Mouse (Mus musculus) heart, adult 8-10 months (tissue): ENCODE measurements around the gene Rbfox1. TPM values are rescaled to one million over a fixed set of nuclear protein-coding genes. Genes with fewer than 3 reads are reported as not detected.

Experiments used
- DNase-seq: peaks from one replicate; pipeline ENCODE4 v3.0.0; 2022; ENCODE audit warnings: low spot score
- total RNA-seq, 4 experiments: library from RNA; stranded (reverse); gene quantifications; 2 replicates each; pipeline ENCODE4 v1.2.4; 2022

Rbfox1 gene
- total RNA-seq: 10 to 100 TPM; 56.3 to 71.2 (median 62.0) TPM

- DNase-seq: no peak
Observed at GRCm38 (mm10) chr16:5884746-5885689, at the start of gene Rbfox1. Gene Rbfox1, plus strand, starts transcription at chr16:5885355.

- no peak for DNase-seq
Observed at GRCm38 (mm10) chr16:5836744-5837143, 48.4 kb upstream of the Rbfox1 start.

DNA sequence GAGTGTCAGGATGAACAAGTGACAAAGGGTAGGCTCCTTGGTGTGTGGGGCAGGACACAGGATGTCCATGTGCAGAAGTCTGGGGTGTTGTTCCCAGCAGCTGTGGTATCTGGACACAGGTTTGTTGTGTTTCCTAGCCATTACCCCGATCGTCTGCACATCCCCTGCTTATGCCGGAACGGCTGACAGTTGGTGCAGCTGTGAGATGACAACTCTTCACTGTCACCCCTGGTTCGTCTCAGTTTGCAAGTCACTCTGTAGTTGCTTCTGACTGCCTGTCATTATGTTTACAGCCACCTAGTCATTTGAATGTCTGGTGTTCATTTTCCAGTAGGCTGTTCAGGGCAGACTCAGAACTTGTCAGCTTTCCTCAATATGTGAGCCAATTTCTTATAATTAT, 44.0 kb upstream of the Rbfox1 start:
- no peak for DNase-seq

DNA sequence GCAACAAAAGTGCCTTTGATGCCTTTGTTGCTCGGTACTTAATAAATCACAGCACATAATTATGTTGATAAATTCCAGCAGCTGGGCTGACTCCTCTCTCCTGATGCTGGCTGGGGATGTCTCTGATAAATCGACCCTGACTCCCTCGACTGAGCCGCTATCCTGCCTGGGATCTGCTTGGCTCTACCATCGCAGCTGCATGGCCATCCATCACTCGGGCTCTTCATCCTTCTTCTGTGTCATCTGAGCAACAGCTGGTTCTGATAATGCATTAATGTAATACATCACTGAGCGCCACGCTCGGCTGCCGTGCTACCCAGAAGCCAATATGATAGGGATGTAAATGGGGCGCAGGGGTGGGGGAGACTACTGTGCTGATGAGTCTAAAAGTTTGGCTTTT, 39.5 kb upstream of the Rbfox1 start:
- no peak for DNase-seq

DNA sequence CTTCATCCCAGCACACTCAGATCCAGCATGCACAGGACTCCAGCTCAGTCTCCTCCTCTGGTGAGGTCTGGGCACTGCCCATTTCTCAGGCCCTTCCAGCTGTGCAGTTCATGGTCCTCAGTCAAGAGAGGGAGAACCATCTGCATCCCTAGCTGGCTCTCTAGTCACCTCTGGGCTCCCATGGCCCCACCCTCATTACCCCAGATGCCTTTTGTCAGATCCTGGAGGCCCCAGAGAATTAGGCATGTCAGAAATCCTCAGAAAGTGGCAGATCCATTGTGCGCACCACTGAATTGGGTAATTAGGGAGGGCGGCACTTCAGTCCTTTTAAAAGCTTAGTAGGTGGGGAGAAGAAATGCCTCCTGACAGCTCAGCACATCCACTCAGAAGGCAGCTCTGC, 32.1 kb upstream of the Rbfox1 start:
- no peak for DNase-seq

DNA sequence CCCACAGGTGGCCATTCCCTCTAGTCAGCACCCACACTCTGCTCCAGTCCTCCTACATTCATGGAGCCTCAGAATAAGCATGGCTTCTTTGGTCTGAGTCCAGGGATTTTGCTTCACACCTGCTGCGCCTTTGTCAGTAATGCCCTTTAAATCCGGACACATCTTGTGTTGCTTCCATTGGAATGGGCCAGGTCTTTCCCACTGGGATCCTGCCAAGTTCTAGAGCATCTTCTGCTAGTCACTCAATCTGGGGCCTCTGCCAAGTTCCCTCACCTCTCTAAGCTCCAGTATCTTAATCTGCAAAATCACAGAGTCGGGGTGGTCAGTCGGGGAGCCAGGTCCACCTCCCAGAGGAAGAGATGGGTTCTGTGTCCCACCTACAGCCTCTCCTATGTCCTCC, 20.8 kb upstream of the Rbfox1 start:
- no peak for DNase-seq

DNA sequence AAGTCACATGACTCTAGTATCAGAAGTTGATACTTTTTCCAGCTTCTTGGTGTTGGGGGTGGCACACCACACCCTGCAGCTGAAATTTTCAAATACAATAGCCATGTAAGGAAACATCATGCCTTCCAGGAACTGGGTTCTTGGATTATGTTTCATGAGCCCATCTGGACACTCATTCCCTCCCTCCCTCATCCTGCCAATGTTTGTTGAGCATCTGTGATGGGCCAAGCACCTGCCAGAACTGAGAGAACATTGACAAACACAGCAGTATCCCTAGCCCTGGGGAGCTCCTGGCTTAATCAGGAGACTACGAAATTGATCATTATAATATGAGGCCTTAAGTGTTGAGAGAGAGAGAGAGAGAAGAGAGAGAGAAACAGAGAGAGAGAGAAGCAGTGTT, 18.2 kb upstream of the Rbfox1 start:
- DNase-seq: no peak

DNA sequence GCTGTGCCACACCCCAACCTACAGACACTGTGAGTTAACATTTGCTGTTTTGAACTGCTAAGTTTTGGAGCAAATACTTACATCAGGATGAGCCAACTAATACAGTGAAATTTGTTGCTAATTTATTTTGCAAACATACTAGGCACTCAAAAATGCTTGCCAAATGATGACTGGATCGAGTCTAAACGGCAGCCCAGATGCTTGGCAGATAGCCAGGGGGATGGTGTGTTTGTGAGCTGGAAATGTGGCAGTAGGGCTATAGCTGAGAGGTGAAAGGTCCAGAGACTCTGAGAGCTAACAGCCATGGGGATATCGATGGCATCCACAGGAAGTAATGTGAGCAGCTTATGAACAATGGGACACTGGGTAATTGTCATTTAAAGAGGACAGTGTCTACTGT, 14.8 kb upstream of the Rbfox1 start:
- no peak for DNase-seq

- DNase-seq: peak; percentile 22
Observed at GRCm38 (mm10) chr16:5881820-5882219, 3.3 kb upstream of the Rbfox1 start.

GRCm38 (mm10) chr16:5885690-5886050, 515 bp downstream of the Rbfox1 start:
- DNase-seq: no peak

GRCm38 (mm10) chr16:5895564-5895963, 10.4 kb downstream of the Rbfox1 start:
- DNase-seq: no peak

- no peak for DNase-seq
Observed at GRCm38 (mm10) chr16:5898330-5898729, 13.2 kb downstream of the Rbfox1 start.

DNA sequence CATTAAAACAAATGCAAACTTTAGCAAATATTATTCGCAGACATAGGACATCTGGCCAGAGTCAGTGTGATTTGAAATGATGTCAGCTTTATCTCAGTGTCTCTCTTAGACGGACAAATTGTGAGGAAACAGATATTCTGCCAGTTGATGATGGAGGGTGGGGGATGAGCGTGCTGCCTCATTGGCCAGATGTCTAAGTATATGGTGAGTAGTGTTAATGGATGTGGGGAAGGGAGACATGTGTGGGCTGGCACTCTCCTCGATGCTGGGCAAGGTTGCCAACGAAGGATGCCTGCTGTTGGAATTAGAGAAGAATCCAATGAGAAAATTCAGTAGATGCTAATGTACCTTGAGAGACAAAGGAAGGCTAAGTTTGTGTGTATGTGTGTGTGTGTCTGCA, 25.6 kb downstream of the Rbfox1 start:
- no peak for DNase-seq

DNA sequence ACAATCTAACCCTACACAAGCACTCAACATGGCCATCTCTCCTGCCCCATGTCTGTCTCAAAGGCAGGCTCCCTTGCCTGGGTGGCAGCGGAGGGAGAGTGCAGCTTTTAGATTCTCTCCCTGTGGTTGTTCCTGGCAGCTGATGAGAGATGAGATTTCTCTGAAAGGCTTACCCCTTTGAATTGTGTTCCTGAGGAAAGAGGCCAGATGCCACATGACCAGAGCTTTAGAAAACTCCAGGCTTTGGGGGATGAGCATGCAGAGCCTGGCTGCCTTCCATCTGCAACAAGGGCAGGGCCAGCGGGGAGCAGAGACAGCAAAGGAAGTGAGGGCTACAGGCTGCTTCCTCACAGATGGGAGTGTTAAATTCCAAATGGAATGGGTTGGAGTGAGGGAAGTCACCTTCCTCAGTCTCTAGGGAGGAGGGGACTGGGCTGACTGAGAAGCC, 26.7 kb downstream of the Rbfox1 start:
- peak; percentile 2 for DNase-seq

GRCm38 (mm10) chr16:5917937-5918336, 32.8 kb downstream of the Rbfox1 start:
- DNase-seq: no peak

GRCm38 (mm10) chr16:5926986-5927385, 41.8 kb downstream of the Rbfox1 start:
- DNase-seq: no peak

DNA sequence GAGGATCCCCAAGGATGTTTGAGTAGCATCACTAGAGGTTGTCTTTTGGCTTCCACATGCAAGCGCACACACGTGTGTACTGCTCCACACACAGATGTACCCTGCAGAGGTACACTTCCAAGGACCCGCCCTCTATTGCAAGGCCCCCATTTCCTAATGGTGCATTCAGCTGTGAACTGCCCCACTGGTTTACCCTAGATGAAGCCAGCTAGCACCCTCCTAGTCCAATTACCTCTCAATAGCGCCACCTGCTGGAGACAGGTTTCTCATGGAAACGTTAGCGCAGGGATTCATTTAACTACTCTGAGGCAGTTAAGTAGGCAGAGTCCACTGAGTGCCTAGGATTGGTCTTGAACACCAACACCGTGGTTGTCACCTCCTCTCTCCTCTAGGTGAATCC, 46.5 kb downstream of the Rbfox1 start:
- DNase-seq: peak; percentile 38

GRCm38 (mm10) chr16:5940016-5940415, 54.9 kb downstream of the Rbfox1 start:
- peak; percentile 12 for DNase-seq

DNA sequence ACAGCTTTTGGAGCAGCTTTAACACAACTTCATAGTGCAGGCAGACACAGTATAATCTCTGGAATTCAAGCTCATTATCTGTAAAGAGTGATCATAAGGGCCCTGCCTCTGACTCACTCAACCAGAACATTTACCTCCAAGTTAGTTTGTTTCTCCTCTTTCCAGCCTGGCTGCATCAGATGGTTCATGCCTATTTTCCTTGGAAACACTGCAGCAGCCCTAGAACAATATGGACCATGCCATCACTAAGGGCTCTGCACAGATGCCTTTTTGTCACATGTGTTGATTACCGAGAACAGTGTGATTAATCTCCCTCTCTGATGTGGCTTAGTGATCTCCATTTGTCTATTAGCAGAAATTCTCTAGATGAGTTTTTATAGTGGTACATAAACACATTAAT, 60.5 kb downstream of the Rbfox1 start:
- DNase-seq: no peak

- peak; percentile 11 for DNase-seq
Observed at GRCm38 (mm10) chr16:5953106-5953505, 68.0 kb downstream of the Rbfox1 start.

- no peak for DNase-seq
Observed at GRCm38 (mm10) chr16:5957418-5957817, 72.3 kb downstream of the Rbfox1 start.

GRCm38 (mm10) chr16:5961786-5962185, 76.6 kb downstream of the Rbfox1 start:
- DNase-seq: no peak

- DNase-seq: no peak
Observed at GRCm38 (mm10) chr16:5974172-5974571, 89.0 kb downstream of the Rbfox1 start.
